Mouse (Mus musculus) cerebellum, adult 2 months (tissue): ENCODE results near the gene Chst3.

Experiments used
- CTCF ChIP-seq: fragments of 200-500 bp; IDR thresholded peaks from 2 replicates; pipeline ENCODE4 v1.5.1; 2011; ENCODE audit warnings: low read depth, mild to moderate bottlenecking, control low read depth, low read length, moderate library complexity, borderline replicate concordance; ENCODE audit not compliant: insufficient read depth
- POLR2A ChIP-seq: fragments of 200-500 bp; IDR thresholded peaks from 2 replicates; pipeline ENCODE4 v1.6.1; 2011; ENCODE audit warnings: low read length, control low read depth, borderline replicate concordance; ENCODE audit not compliant: insufficient read depth

DNA sequence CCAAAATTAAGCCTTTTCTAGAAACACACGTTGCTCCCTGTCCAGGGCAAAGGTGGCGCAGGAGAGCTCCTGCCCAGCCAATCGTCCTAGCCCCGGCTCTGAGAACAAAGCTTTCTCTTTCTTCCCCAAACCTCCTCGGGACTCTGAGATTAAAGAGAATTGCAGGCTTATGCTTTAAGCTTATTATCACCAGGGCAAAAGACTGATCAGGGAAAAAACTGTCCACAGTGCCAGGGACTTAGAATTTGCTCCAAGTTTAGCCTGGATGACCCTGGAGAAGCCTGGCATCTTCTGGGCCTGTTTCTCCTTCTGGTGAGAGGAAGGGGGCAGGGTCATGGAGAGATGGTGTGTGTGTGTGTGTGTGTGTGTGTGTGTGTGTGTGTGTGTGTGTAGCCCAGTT, 42.5 kb upstream of the Chst3 start:
- no peak for TF ChIP-seq CTCF
- TF ChIP-seq POLR2A, result no peak
